Mouse (Mus musculus) liver, postnatal 0 days (tissue): ENCODE results near the gene Gm20388.

Source experiments
- CTCF ChIP-seq: sonication (generic); IDR thresholded peaks from 2 replicates; pipeline ENCODE4 v1.5.1; 2016; ENCODE audit warnings: antibody characterized with exemption, low read depth
- EP300 ChIP-seq: IDR thresholded peaks from 2 replicates; pipeline ENCODE4 v1.6.1; 2016; ENCODE audit warnings: antibody characterized with exemption, low read depth, mild to moderate bottlenecking

- no peak for TF ChIP-seq CTCF
- TF ChIP-seq EP300: no peak
Measured at GRCm38 (mm10) chr8:119904323-119904911, 6.2 kb upstream of the Gm20388 start.
